Mouse (Mus musculus) kidney, embryonic 15.5 days (tissue): ENCODE data around the gene Zdhhc7. TPM values are rescaled to one million over a fixed set of nuclear protein-coding genes. Genes with fewer than 3 reads are reported as not detected.
A peak's percentile ranks its signal among the peaks of the same experiment; 100 is the strongest.

Experiments used
- ATAC-seq: fragments of 200-750 bp; cut with Nextera tagmentation; replicated peaks from 2 replicates; pipeline ENCODE4 v1.8.0; 2017; ENCODE audit warnings: moderate TSS enrichment; ENCODE audit not compliant: low FRiP score
- H3K27ac ChIP-seq: fragments of 300-500 bp; sonication (generic); 2 replicates; pipeline ENCODE4 v1.5.1; 2015; ENCODE audit warnings: mild to moderate bottlenecking, inconsistent platforms
- H3K27me3 ChIP-seq: fragments of 300-500 bp; sonication (generic); 2 replicates; pipeline ENCODE4 v1.6.1; 2015; ENCODE audit warnings: inconsistent platforms
- H3K36me3 ChIP-seq: fragments of 300-500 bp; sonication (generic); 2 replicates; pipeline ENCODE4 v1.6.1; 2015; ENCODE audit warnings: inconsistent platforms
- H3K4me1 ChIP-seq: fragments of 300-500 bp; sonication (generic); 2 replicates; pipeline ENCODE4 v1.6.1; 2015; ENCODE audit warnings: inconsistent platforms
- H3K4me2 ChIP-seq: fragments of 300-500 bp; sonication (generic); 2 replicates; pipeline ENCODE4 v1.6.1; 2015; ENCODE audit warnings: moderate library complexity, mild to moderate bottlenecking, inconsistent platforms
- H3K4me3 ChIP-seq: fragments of 300-500 bp; sonication (generic); replicated peaks from 2 replicates; pipeline ENCODE4 v1.5.1; 2015; ENCODE audit warnings: mild to moderate bottlenecking, inconsistent platforms
- H3K9ac ChIP-seq: fragments of 300-500 bp; sonication (generic); 2 replicates; pipeline ENCODE4 v1.6.1; 2015; ENCODE audit warnings: mild to moderate bottlenecking, inconsistent platforms
- H3K9me3 ChIP-seq: fragments of 300-500 bp; sonication (generic); replicated peaks from 2 replicates; pipeline ENCODE4 v1.6.1; 2016; ENCODE audit warnings: inconsistent platforms
- WGBS: fragments of 180-500 bp; shearing (Covaris S2); methylation state at CpG from one replicate; pipeline ENCODE4 v1.1.7; 2015; ENCODE audit warnings: mixed read lengths; 5-methylcytosine and 5-hydroxymethylcytosine counted together
- polyA plus RNA-seq: library from polyadenylated mRNA; unstranded; fragments of >200 nt; fragmentation: Nextera tagmentation; extraction: Ambion mirVana; gene quantifications from 2 replicates; pipeline ENCODE4 v1.2.1, GENCODE M21; 2015

Gene Zdhhc7
- polyA plus RNA-seq, 1 experiment from 2014 or later: 34.3 TPM

DNA sequence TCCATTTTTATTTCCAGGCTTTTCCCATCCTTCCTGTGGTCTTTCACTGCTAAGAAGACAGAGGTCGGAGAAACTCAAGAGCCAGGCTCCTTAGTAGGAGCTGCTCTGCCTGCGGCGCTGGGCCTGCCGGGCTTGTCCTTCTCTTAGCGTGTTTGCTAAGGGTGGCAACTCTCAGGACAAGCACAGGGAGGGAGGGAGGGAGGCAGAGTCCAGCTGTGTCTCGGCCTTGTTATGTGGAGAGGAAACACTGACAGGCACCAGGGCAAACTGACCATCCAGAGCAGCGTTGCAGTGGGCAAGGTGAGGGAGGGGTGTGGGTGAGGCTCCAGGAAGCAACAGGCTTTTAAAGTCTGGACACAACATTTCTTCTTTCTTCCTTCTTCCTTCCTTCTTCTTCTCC lies 11.8 kb downstream of the Zdhhc7 start:
- no peak overlapping the region for H3K4me2 ChIP-seq
- no peak for ATAC-seq
- no peaks in the 10 kb centered on the region for H3K4me1 ChIP-seq
- H3K36me3 ChIP-seq: peaks cover 79% of the 10 kb centered on the region
- H3K27ac ChIP-seq: no peak overlapping the region
- WGBS: 75% methylated on average over 7 of the region's 7 CpGs
- no peak overlapping the region for H3K4me3 ChIP-seq
- no peaks in the 10 kb centered on the region for H3K9me3 ChIP-seq
- H3K9ac ChIP-seq: no peak overlapping the region
- H3K27me3 ChIP-seq: no peaks in the 10 kb centered on the region

DNA sequence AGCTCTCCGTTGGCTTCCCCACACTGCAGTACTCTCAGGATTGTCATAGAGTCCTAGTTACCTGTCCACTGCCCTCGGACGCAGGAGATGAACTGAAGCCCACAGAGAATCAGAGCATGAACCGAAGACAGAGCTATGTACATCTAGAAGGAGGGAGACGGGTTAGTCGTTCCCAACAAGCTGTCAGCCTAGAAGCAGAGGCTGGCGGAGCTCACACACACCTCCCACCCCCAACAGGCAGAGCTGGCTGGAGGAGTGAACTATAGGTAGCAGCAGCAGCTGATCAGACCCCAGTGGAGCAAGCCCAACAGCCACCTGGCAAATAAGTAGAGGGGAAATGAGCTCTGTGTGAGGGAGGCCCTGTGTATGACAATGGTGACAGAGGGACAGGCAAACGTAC lies 16.5 kb downstream of the Zdhhc7 start:
- H3K4me3 ChIP-seq: no peak overlapping the region
- ATAC-seq: no peak
- H3K9me3 ChIP-seq: no peaks in the 10 kb centered on the region
- WGBS: 89% methylated on average over 8 of the region's 8 CpGs
- no peak overlapping the region for H3K27ac ChIP-seq
- no peaks in the 10 kb centered on the region for H3K27me3 ChIP-seq
- H3K36me3 ChIP-seq: peaks cover 82% of the 10 kb centered on the region
- H3K9ac ChIP-seq: no peak overlapping the region
- H3K4me1 ChIP-seq: no peaks in the 10 kb centered on the region
- H3K4me2 ChIP-seq: no peak overlapping the region

DNA sequence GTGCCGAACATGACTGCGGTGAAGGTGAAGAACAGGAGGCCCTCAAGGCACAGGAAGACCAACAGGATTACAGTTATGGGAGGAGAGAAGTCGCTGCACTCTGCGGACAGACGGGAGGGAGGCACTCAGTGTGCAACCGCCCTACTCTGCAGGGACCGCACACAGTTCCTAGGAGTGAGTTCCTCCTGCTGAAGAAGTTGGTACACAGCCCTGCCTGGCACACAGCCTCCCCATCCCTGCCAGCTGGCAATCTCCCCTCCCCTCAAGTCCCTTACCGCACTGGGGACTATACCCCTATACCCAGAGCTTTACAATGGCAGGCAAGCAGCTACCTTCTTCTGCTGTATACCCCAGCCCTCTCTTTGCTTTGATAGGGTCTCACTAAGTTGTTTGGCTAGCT lies 18.0 kb downstream of the Zdhhc7 start:
- ATAC-seq: no peak
- H3K4me3 ChIP-seq: no peak overlapping the region
- H3K27me3 ChIP-seq: no peaks in the 10 kb centered on the region
- H3K4me1 ChIP-seq: no peaks in the 10 kb centered on the region
- H3K9ac ChIP-seq: no peak overlapping the region
- 91% methylated on average over 8 of the region's 8 CpGs for WGBS
- no peak overlapping the region for H3K27ac ChIP-seq
- H3K4me2 ChIP-seq: no peak overlapping the region
- peaks cover 75% of the 10 kb centered on the region for H3K36me3 ChIP-seq
- H3K9me3 ChIP-seq: no peaks in the 10 kb centered on the region

DNA sequence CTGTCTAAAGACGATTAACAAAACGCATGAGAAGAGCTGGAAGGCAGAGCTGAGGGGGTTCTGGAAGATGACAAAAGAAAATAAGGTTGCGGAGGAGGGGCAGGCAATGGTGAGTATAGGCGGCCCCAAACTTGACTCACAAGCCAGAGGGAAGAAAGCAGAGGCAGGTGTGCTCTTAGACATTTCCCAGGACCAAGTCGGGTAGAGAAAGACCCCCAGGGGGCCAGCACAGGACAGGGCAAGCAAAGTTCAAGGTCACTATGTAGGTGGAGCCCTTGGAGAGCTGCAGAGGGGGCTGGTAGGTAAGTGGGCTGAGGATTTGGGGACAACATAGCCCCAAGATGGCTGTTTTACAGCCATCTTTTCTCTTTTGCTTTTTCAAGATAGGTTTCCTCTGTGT lies 21.9 kb downstream of the Zdhhc7 start:
- Histone ChIP-seq H3K4me2 (no peak overlapping the region), H3K9me3 (no peaks in the 10 kb centered on the region), H3K4me3 (no peak overlapping the region), H3K27me3 (0 out of 2 replicates have a peak, but pooled peaks cover 7% of the 10 kb centered on the region), H3K36me3 (peaks cover 38% of the 10 kb centered on the region), H3K9ac (no peak overlapping the region), H3K27ac (no peak overlapping the region), H3K4me1 (peaks cover 12% of the 10 kb centered on the region; the same call in 1 of the 2 replicates)
- no peak for ATAC-seq
- WGBS: 59% methylated on average over 5 of the region's 5 CpGs

DNA sequence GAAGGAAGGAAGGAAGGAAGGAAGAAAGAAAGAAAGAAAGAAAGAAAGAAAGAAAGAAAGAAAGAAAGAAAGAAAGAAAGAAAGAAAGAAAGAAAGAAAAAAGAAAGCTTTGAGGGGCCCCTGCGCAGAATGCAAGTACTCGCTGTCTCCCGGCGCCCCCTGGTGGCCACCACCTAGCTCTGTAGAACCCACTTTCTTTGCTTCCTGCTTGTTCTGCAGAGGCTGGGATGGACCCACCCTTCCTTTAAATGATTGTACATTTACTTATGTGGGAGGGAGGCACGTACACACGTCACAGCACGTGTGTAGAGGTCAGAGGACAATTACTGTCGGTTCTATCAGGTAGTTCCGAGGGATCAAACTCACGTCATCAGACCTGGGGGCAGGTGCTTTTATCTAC lies 23.2 kb downstream of the Zdhhc7 start:
- peaks cover 29% of the 10 kb centered on the region for H3K36me3 ChIP-seq
- no peak overlapping the region for H3K4me2 ChIP-seq
- H3K9me3 ChIP-seq: no peaks in the 10 kb centered on the region
- 14% methylated on average over 10 of the region's 10 CpGs for WGBS
- 0 out of 2 replicates have a peak, but pooled peaks cover 10% of the 10 kb centered on the region for H3K27me3 ChIP-seq
- no peak overlapping the region for H3K9ac ChIP-seq
- H3K4me3 ChIP-seq: no peak overlapping the region
- H3K27ac ChIP-seq: no peak overlapping the region
- H3K4me1 ChIP-seq: peaks cover 17% of the 10 kb centered on the region
- ATAC-seq: no peak; the same call in 1 of the 2 replicates

DNA sequence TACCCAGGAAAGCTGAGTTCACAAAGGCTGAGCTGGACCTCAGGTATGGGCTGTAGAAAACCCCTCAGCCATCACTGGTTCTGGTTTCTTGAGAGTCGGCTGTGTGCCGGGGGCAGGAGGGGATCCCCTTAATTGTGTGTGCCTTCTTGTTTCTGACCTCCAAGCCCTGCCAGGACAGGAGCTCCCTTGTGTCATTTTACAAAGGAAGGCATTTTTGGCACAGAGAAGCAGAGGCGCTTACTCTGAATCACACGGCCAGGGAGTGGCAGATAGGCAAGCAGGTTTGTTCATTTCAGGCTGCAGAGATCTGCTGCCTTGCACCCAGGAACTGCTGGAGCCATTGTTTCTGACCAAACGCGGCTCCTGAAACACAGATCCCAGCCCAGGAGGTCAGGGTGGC lies 25.9 kb downstream of the Zdhhc7 start:
- Histone ChIP-seq H3K36me3 (peaks cover 1% of the 10 kb centered on the region; the same call in 1 of the 2 replicates), H3K4me3 (no peak overlapping the region), H3K9me3 (no peaks in the 10 kb centered on the region), H3K4me1 (peaks cover 32% of the 10 kb centered on the region), H3K27me3 (0 out of 2 replicates have a peak, but pooled peaks cover 10% of the 10 kb centered on the region), H3K4me2 (no peak overlapping the region), H3K9ac (no peak overlapping the region), H3K27ac (no peak overlapping the region)
- WGBS: 54% methylated on average over 6 of the region's 6 CpGs
- ATAC-seq: no peak

DNA sequence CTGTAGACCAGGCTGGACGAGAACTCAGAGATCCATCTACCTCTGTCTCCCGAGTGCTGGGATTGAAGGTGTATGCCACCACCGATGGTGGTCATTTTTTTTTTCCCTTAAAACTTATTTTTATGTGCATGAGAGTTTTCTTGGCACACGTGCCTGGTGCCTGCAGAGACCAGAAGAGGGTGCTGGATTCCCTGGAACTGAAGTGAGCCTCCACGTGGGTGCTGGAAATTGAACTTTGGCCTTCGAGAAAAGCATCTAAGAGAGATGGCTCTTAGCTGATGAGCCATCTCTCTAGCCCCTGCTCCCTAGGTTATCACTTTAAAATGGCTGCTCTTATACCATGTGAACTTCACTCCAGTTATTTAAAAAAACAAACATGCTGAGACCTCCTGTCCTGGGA lies 26.8 kb downstream of the Zdhhc7 start:
- no peak overlapping the region for H3K4me3 ChIP-seq
- 73% methylated on average over 6 of the region's 6 CpGs for WGBS
- H3K27me3 ChIP-seq: 0 out of 2 replicates have a peak, but pooled peaks cover 10% of the 10 kb centered on the region
- H3K36me3 ChIP-seq: no peaks in the 10 kb centered on the region
- peaks cover 32% of the 10 kb centered on the region for H3K4me1 ChIP-seq
- H3K9ac ChIP-seq: no peak overlapping the region
- H3K9me3 ChIP-seq: no peaks in the 10 kb centered on the region
- no peak for ATAC-seq
- no peak overlapping the region for H3K27ac ChIP-seq
- no peak overlapping the region for H3K4me2 ChIP-seq

DNA sequence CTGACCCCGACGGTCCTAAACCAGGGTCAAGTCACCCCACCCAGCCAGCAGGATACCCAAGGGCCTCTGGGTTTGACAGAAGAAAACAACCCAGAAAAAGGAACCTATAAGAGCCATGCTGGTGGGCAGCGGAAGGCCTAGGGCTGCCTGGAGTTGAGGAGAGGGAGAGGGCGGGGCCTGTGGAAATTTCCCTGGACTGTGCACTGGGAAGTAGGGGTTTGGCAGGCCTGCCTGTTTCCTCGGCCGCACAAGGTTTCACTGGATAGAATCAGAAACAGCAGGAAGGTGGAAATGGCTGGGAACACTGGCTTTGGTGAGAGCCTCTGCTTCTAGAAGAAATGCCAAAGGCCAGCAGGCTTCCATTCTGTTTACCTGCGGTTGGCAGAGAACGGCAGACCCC lies 28.5 kb downstream of the Zdhhc7 start:
- ATAC-seq: no peak
- no peak overlapping the region for H3K4me2 ChIP-seq
- no peaks in the 10 kb centered on the region for H3K9me3 ChIP-seq
- WGBS: 64% methylated on average over 8 of the region's 8 CpGs
- peak overlapping the region; percentile 76 for H3K27ac ChIP-seq
- peaks cover 40% of the 10 kb centered on the region for H3K4me1 ChIP-seq
- H3K4me3 ChIP-seq: no peak overlapping the region
- 0 out of 2 replicates have a peak, but pooled peaks cover 10% of the 10 kb centered on the region for H3K27me3 ChIP-seq
- H3K9ac ChIP-seq: no peak overlapping the region
- H3K36me3 ChIP-seq: no peaks in the 10 kb centered on the region

DNA sequence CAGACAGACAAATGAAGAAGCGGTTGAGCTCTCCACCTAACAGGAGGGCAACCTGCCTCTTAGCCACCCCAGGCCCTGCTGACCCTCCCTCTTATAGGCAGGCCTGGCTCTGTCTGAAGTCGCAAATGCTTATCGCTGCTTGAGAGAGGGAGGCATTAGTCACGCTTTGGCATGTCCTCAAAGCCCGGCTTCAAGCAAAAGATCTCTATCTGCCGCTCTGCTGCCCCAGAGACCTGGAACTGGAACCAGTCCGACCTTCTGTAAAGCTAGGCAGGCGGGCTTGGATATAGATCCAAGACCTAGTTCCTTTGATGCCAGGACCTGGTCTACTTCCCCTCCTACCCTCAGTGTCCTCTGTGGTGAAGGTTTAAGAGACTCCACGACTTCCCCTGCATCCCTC lies 29.0 kb downstream of the Zdhhc7 start:
- Histone ChIP-seq H3K9ac (no peak overlapping the region), H3K27ac (peak overlapping the region; percentile 76; the same call in 1 of the 2 replicates), H3K9me3 (no peaks in the 10 kb centered on the region), H3K4me1 (peaks cover 44% of the 10 kb centered on the region), H3K36me3 (no peaks in the 10 kb centered on the region), H3K4me3 (no peak overlapping the region), H3K4me2 (no peak overlapping the region), H3K27me3 (0 out of 2 replicates have a peak, but pooled peaks cover 10% of the 10 kb centered on the region)
- ATAC-seq: no peak
- WGBS: 67% methylated on average over 9 of the region's 9 CpGs

DNA sequence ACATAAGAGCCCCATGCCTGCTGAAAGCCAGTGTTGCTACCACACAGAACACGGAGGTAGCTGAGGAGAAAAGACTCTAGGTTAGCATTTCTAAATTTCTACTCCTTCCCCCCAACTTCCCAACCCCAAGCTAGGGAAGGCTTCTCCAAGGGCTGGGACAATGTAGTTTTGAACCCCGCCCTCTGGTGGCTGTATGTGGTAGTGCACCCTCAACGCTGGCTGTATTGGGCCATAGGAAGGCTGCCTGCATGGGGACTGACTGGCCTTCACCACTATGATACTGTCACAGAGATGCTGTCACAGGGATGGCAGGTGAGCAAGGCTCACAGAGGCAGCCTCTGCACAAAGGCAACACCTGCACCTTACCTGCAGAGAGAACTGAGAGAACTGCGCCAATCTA lies 29.6 kb downstream of the Zdhhc7 start:
- Histone ChIP-seq H3K9me3 (no peaks in the 10 kb centered on the region), H3K4me2 (no peak overlapping the region), H3K27ac (peak overlapping the region; percentile 70), H3K9ac (no peak overlapping the region), H3K4me1 (peaks cover 41% of the 10 kb centered on the region), H3K36me3 (no peaks in the 10 kb centered on the region), H3K4me3 (no peak overlapping the region), H3K27me3 (0 out of 2 replicates have a peak, but pooled peaks cover 10% of the 10 kb centered on the region)
- ATAC-seq: peak; percentile 23
- 25% methylated on average over 4 of the region's 4 CpGs for WGBS

DNA sequence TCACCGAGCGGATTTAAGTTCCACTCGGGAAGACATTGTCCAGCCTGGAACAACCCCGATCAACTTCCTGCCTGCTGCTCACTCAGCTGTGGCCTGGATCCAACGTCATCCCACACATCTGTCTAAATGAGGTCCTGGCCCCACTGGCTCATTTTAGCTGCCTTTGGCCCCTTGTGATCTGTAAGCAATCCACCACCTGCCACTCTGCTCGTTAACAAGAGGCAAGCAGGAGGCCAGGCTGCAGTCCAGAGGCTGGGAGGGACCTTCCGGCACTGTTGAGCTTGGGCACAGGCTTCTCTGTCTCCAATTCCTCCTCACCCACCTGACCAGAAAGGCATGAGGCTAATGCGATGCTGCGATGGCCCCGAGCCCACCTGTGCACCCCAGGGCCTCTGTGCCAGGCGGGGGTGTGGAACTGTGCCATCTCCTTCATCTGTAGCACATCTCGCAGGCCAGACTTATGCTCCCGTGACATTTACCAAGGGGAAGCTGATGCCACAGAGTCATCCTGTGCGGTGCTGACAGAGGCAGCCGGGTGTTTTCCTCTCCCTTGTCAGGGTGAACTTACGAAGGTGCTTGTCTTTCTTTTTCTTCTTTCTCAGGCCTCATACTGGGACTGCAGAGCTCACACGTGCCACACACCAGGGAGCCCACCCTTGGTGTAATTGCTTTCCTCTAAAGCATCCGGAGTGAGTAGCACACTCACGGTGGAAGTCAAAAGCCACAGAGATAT lies 33.2 kb downstream of the Zdhhc7 start:
- Histone ChIP-seq H3K4me3 (no peak overlapping the region), H3K27me3 (no peaks in the 10 kb centered on the region), H3K9ac (no peak overlapping the region), H3K9me3 (no peaks in the 10 kb centered on the region), H3K4me1 (peaks cover 28% of the 10 kb centered on the region), H3K4me2 (no peak overlapping the region), H3K27ac (peak overlapping the region; percentile 48), H3K36me3 (no peaks in the 10 kb centered on the region)
- peak; percentile 68 for ATAC-seq
- WGBS: 27% methylated on average over 19 of the region's 19 CpGs

DNA sequence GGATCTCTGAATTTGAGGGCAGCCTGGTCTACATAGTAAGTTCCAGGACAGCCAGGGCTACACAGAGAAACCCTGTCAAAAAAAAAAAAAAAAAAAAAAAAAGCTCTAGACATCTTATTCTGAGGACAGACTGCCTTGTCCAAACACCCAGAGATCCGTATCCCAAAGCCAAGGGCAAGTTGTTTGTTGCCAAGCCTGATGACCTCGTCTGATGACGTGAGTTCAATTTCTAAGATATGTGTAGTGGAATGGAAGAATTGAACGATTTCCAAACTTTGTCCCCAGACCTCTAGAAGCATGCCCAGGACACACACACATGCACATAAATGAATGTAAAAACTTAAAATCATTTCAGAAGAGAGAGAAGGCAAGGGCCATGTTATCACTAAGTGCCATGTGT lies 35.1 kb downstream of the Zdhhc7 start:
- no peaks in the 10 kb centered on the region for H3K36me3 ChIP-seq
- peaks cover 12% of the 10 kb centered on the region for H3K4me1 ChIP-seq
- H3K4me2 ChIP-seq: no peak overlapping the region
- no peaks in the 10 kb centered on the region for H3K9me3 ChIP-seq
- H3K27me3 ChIP-seq: no peaks in the 10 kb centered on the region
- WGBS: 90% methylated on average over 4 of the region's 4 CpGs
- no peak overlapping the region for H3K4me3 ChIP-seq
- no peak overlapping the region for H3K27ac ChIP-seq
- ATAC-seq: no peak
- no peak overlapping the region for H3K9ac ChIP-seq

DNA sequence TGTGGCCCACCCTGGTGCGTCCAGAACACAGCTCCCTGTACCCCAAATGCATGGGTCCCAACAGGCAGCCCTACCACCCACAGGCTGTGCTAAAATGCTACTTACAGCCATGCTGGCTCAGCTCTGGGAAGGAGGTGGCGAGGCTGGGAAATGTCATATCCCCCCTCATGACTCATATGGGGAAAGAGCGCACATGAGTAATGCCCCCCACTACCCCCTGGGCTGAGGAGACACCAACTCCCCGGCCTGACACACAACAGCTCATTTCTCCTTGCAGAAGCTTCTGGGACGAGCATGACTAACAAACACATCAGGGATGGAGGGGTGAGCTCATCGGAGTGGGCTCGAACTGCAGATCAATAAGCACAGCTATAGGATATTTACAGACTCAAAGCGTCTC lies 35.7 kb downstream of the Zdhhc7 start:
- H3K27me3 ChIP-seq: no peaks in the 10 kb centered on the region
- H3K9ac ChIP-seq: no peak overlapping the region
- H3K36me3 ChIP-seq: no peaks in the 10 kb centered on the region
- H3K4me3 ChIP-seq: no peak overlapping the region
- H3K27ac ChIP-seq: no peak overlapping the region
- H3K4me2 ChIP-seq: no peak overlapping the region
- WGBS: 92% methylated on average over 8 of the region's 8 CpGs
- peaks cover 12% of the 10 kb centered on the region for H3K4me1 ChIP-seq
- ATAC-seq: no peak
- no peaks in the 10 kb centered on the region for H3K9me3 ChIP-seq
